Comparison of ENCODE assay signal across 18 mouse cellular contexts in genomic region chr2:78598039-78598438, GRCm38 (mm10).
"Had no signal": no experiment of that assay in that cellular context is flagged by ENCODE, and none has a peak within 500 bp of the region (broad histone marks: within the 10 kb centered on the region; RNA-seq: fewer than 3 reads in every experiment).

No protein-coding gene starts in this region.

- H3K27ac ChIP-seq: liver, embryonic 15.5 days; lung, embryonic 15.5 days; macrophage; midbrain, embryonic 15.5 days; neural tube, embryonic 12.5 days; stomach, embryonic 15.5 days; stomach, postnatal 0 days had no signal

- H3K27me3 ChIP-seq: liver, embryonic 15.5 days; lung, embryonic 15.5 days; megakaryocyte, embryonic 14.5 days; midbrain, embryonic 15.5 days; neural tube, embryonic 12.5 days; stomach, embryonic 15.5 days had no signal

- DNase-seq: liver, postnatal 0 days; lung, adult 2 months; lung, postnatal 14 days; lung, postnatal 36 days; right cerebral cortex, postnatal 14 days; thymus, adult 2 months; thymus, postnatal 25 days; thymus, postnatal 4 days had no signal

- H3K4me3 ChIP-seq: liver, embryonic 15.5 days; lung, embryonic 15.5 days; megakaryocyte, embryonic 14.5 days; midbrain, embryonic 15.5 days; neural tube, embryonic 12.5 days; stomach, embryonic 15.5 days had no signal

- H3K9ac ChIP-seq: liver, embryonic 15.5 days; liver, postnatal 0 days; lung, embryonic 15.5 days; midbrain, embryonic 15.5 days; neural tube, embryonic 12.5 days; stomach, embryonic 15.5 days had no signal

- H3K4me1 ChIP-seq: liver, embryonic 15.5 days; lung, embryonic 15.5 days; megakaryocyte, embryonic 14.5 days; midbrain, embryonic 15.5 days; neural tube, embryonic 12.5 days; stomach, embryonic 15.5 days had no signal

- H3K36me3 ChIP-seq: liver, embryonic 15.5 days; lung, embryonic 15.5 days; midbrain, embryonic 15.5 days; neural tube, embryonic 12.5 days; stomach, embryonic 15.5 days had no signal

- H3K4me2 ChIP-seq: liver, embryonic 15.5 days; lung, embryonic 15.5 days; midbrain, embryonic 11.5 days; midbrain, embryonic 15.5 days; neural tube, embryonic 12.5 days; stomach, embryonic 15.5 days had no signal

- H3K9me3 ChIP-seq: liver, embryonic 15.5 days; lung, embryonic 15.5 days; midbrain, embryonic 15.5 days; neural tube, embryonic 12.5 days; stomach, embryonic 15.5 days had no signal

- ATAC-seq: liver, postnatal 0 days; lung, postnatal 0 days; midbrain, embryonic 15.5 days had no signal
